Mouse (Mus musculus) forebrain, embryonic 14.5 days (tissue): ENCODE results near the gene Atp8a1. TPM values are rescaled to one million over a fixed set of nuclear protein-coding genes. Genes with fewer than 3 reads are reported as not detected.
"Not testable (repeated sequence)": the region's sequence is repeated elsewhere in the genome, so short reads cannot be mapped to it uniquely, and the experiment has no call there.

Experiments used
- ATAC-seq: fragments of 200-750 bp; cut with Nextera tagmentation; 2 replicates; pipeline ENCODE4 v1.8.0; 2017; ENCODE audit warnings: mild to moderate bottlenecking, moderate library complexity
- DNase-seq: peaks from one replicate; pipeline ENCODE4 v3.0.0-alpha.2; 2015; ENCODE audit warnings: low spot score
- H3K27ac ChIP-seq: fragments of 300-500 bp; sonication (generic); 2 replicates; pipeline ENCODE4 v1.5.1; 2014; ENCODE audit warnings: low read depth, mild to moderate bottlenecking, control low read depth, low read length, moderate library complexity
- H3K27me3 ChIP-seq: fragments of 300-500 bp; sonication (generic); replicated peaks from 2 replicates; pipeline ENCODE4 v1.6.1; 2014; ENCODE audit warnings: low read length, control low read depth, mixed read lengths; ENCODE audit not compliant: control insufficient read depth, insufficient read depth
- H3K36me3 ChIP-seq: fragments of 300-500 bp; sonication (generic); 2 replicates; pipeline ENCODE4 v1.6.1; 2014; ENCODE audit warnings: low read length, control low read depth; ENCODE audit not compliant: control insufficient read depth, insufficient read depth
- H3K4me1 ChIP-seq: fragments of 300-500 bp; sonication (generic); 2 replicates; pipeline ENCODE4 v1.6.1; 2014; ENCODE audit warnings: antibody characterized with exemption, low read length, control low read depth; ENCODE audit not compliant: control insufficient read depth, insufficient read depth
- H3K4me2 ChIP-seq: fragments of 300-500 bp; sonication (generic); 2 replicates; pipeline ENCODE4 v1.6.1; 2014; ENCODE audit warnings: mild to moderate bottlenecking, control low read depth, low read length
- H3K4me3 ChIP-seq: fragments of 300-500 bp; sonication (generic); 2 replicates; pipeline ENCODE4 v1.5.1; 2014; ENCODE audit warnings: low read depth, low read length, control low read depth
- H3K9ac ChIP-seq: fragments of 300-500 bp; sonication (generic); 2 replicates; pipeline ENCODE4 v1.6.1; 2014; ENCODE audit warnings: mild to moderate bottlenecking, low read length, control low read depth, moderate library complexity
- H3K9me3 ChIP-seq: fragments of 300-500 bp; sonication (generic); replicated peaks from 2 replicates; pipeline ENCODE4 v1.6.1; 2016; ENCODE audit warnings: low read length, control low read depth, mixed read lengths; ENCODE audit not compliant: control insufficient read depth
- WGBS: fragments of 180-500 bp; shearing (Covaris S2); extraction: QIAGEN DNeasy Blood & Tissue Kit; methylation state at CpG from one replicate; pipeline ENCODE4 v1.1.7; 2014; 5-methylcytosine and 5-hydroxymethylcytosine counted together
- polyA plus RNA-seq: library from polyadenylated mRNA; unstranded; fragments of >200 nt; fragmentation: Nextera tagmentation; extraction: Ambion mirVana; gene quantifications from 2 replicates; pipeline ENCODE4 v1.2.1, GENCODE M21; 2014

Gene Atp8a1
- polyA plus RNA-seq, 1 experiment from 2014 or later = 24.2 TPM

DNA sequence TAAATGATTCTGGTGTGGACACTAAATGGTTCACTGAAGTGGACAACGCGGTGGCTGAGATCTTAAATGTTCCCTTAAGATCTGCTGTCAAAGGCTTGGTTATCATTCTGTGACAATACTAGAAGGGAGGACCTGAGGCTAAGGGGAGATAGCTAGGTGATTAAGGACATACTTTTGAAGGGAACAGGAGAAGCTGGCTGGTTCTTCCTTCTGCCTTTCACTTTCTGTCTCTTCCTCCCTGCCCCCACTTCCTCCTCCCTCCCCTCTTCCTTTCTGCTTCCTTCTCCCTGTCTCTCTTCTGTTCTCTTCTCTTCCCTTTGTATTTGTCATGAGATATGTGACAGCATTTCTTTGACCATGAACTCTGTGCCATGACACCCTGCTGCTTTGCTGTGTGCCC lies 26.0 kb downstream of the Atp8a1 start:
- no peaks in the 10 kb centered on the region for H3K9me3 ChIP-seq
- no peak overlapping the region for H3K9ac ChIP-seq
- no peaks in the 10 kb centered on the region for H3K36me3 ChIP-seq
- ATAC-seq = no peak
- H3K4me2 ChIP-seq = no peak overlapping the region
- no peak overlapping the region for H3K27ac ChIP-seq
- H3K4me1 ChIP-seq = no peaks in the 10 kb centered on the region; the same call in 1 of the 2 replicates
- 100% methylated on average over 2 of the region's 2 CpGs for WGBS
- no peaks in the 10 kb centered on the region for H3K27me3 ChIP-seq
- DNase-seq = no peak
- H3K4me3 ChIP-seq = no peak overlapping the region

DNA sequence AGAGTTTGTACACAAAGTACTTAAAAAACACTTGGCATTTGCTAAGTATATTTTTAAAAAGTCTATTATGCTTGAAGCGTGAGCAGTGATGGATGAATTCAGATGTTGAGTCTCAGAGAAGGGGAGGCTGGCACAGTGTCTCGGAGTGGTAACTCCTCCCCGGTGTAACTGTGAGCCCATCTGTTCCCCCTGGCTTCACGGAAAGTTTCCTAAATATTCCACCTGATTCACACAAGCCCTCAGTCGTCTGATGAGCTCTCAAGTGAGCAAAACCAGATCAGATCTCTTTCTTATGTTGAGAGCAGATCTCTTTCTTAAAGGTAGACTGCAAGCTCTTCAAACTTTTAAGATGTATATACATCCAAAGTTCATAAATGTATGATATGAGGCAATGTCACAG lies 27.8 kb downstream of the Atp8a1 start:
- no peak for ATAC-seq
- H3K4me3 ChIP-seq = no peak overlapping the region
- 70% methylated on average over 5 of the region's 5 CpGs for WGBS
- no peaks in the 10 kb centered on the region; the same call in 1 of the 2 replicates for H3K4me1 ChIP-seq
- H3K9me3 ChIP-seq = no peaks in the 10 kb centered on the region
- no peak for DNase-seq
- no peak overlapping the region for H3K27ac ChIP-seq
- no peak overlapping the region for H3K4me2 ChIP-seq
- no peaks in the 10 kb centered on the region for H3K27me3 ChIP-seq
- no peak overlapping the region for H3K9ac ChIP-seq
- no peaks in the 10 kb centered on the region for H3K36me3 ChIP-seq

DNA sequence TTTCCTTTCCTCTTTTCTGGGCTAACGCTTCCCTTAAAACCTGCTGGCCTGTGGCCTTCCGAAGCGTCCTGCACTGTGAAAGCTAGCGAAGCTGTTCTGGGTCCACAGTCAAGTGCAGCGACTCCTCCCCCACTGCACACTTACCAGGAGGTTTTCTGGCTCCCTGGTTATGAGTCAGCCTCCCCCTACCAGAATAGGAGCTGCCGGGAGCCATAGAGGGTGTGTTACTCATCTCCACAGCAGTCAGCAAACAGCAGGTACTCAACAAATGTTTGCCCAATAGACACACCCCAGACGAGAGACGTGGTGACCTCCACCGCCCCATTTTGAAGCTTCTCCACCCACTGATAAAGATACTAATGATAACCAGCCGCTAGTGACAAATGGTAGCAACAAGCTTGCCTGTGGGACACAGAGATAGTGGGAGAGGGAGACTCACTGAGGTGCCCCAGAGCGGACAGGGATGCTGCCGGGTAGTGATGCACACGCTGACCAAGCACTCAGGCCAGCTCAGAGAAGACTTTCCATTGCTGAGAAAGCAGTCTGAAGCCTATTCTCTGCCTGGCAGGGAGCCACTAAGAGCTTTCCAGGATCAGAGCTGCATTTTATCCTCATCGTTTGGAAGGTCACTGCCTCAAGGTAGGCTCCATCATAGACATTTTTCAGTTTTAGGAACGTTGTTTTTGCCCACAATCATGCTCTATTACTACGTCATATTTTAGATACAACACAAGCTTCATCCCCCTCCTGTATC lies 31.5 kb downstream of the Atp8a1 start:
- DNase-seq (no peak), ATAC-seq (no peak)
- Histone ChIP-seq H3K36me3 (0 out of 2 replicates have a peak, but pooled peaks cover 4% of the 10 kb centered on the region), H3K4me1 (no peaks in the 10 kb centered on the region), H3K4me2 (no peak overlapping the region), H3K9me3 (no peaks in the 10 kb centered on the region), H3K27ac (no peak overlapping the region), H3K9ac (no peak overlapping the region), H3K27me3 (no peaks in the 10 kb centered on the region), H3K4me3 (no peak overlapping the region)
- 65% methylated on average over 16 of the region's 16 CpGs for WGBS

DNA sequence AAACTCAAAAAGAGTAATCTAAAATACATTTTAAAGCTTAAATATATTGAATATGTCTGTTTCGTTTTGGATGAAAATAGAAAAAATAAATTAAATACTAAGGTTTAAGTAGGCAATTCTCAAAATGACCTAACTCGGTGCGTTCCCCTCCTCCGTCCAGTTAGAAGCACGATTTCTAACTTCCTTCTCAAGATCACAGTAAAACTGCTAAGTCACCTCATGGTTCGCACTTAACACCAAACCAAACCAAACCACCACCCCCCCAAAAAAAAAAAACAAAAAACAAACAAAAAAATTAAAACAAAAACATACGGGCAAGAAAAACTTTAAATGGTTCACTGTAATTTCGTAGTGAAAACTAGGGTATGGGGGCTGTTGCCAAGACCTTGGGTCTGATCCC lies 32.2 kb downstream of the Atp8a1 start:
- WGBS = 92% methylated on average over 6 of the region's 8 CpGs
- H3K27me3 ChIP-seq, ATAC-seq: not testable (repeated sequence)

DNA sequence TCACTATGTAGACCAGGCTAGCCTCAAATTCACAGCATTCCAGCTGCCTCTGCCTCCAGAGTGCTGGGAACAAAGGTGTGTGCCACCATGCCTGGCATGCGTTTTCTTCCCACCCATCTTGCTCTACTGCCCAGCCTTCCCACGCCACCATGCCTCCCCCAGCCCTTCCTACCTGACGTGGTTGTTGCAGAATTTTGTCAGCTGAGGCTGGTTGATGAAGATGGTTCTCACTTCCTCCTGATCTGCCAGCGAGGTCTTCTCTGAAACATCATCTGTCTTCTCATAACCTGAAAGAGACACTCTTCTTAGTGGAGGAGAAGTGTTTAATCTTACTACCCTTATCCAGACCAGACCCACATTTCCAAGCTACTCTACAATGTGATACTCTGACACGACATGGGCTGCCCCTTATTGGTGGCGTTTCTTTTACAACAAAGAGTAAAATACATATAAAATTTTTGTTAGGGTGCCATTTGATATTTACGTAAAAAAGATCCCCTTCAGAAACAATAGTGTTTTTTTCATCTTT lies 32.7 kb downstream of the Atp8a1 start:
- ATAC-seq (no peak), DNase-seq (no peak)
- Histone ChIP-seq H3K4me2 (no peak overlapping the region), H3K4me3 (no peak overlapping the region), H3K36me3 (0 out of 2 replicates have a peak, but pooled peaks cover 7% of the 10 kb centered on the region), H3K27ac (no peak overlapping the region), H3K27me3 (no peaks in the 10 kb centered on the region), H3K9me3 (no peaks in the 10 kb centered on the region), H3K4me1 (no peaks in the 10 kb centered on the region), H3K9ac (no peak overlapping the region)
- 90% methylated on average over 7 of the region's 7 CpGs for WGBS

More for the DNA sequence above, 32.2 kb downstream of the Atp8a1 start:
- H3K4me1 ChIP-seq, H3K9me3 ChIP-seq, H3K9ac ChIP-seq, H3K36me3 ChIP-seq, H3K4me3 ChIP-seq, H3K4me2 ChIP-seq, H3K27ac ChIP-seq, DNase-seq: not testable (repeated sequence)

DNA sequence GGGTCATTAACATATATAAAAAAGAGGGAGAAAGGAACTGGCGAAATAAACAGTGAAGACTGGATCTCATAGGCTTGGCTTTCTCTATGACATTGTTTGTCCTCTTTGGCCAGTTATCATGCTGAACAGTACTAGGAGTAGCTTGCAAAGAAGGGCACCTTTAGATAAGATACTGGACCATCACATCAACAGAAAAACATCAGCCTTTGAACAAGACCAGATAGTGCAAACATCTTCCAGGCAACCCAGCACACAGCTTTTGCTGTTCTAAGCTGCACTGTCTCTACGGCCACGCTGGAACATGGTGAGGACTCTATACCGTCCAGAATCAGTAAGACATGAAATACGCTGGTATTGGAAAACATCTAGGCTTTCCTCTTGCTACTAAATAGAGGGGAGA lies 33.9 kb downstream of the Atp8a1 start:
- Histone ChIP-seq H3K4me3 (no peak overlapping the region), H3K9ac (no peak overlapping the region), H3K9me3 (no peaks in the 10 kb centered on the region), H3K4me2 (no peak overlapping the region), H3K27me3 (no peaks in the 10 kb centered on the region), H3K27ac (no peak overlapping the region), H3K36me3 (0 out of 2 replicates have a peak, but pooled peaks cover 7% of the 10 kb centered on the region), H3K4me1 (no peaks in the 10 kb centered on the region)
- DNase-seq (no peak), ATAC-seq (no peak)
- WGBS = 94% methylated on average over 5 of the region's 5 CpGs

DNA sequence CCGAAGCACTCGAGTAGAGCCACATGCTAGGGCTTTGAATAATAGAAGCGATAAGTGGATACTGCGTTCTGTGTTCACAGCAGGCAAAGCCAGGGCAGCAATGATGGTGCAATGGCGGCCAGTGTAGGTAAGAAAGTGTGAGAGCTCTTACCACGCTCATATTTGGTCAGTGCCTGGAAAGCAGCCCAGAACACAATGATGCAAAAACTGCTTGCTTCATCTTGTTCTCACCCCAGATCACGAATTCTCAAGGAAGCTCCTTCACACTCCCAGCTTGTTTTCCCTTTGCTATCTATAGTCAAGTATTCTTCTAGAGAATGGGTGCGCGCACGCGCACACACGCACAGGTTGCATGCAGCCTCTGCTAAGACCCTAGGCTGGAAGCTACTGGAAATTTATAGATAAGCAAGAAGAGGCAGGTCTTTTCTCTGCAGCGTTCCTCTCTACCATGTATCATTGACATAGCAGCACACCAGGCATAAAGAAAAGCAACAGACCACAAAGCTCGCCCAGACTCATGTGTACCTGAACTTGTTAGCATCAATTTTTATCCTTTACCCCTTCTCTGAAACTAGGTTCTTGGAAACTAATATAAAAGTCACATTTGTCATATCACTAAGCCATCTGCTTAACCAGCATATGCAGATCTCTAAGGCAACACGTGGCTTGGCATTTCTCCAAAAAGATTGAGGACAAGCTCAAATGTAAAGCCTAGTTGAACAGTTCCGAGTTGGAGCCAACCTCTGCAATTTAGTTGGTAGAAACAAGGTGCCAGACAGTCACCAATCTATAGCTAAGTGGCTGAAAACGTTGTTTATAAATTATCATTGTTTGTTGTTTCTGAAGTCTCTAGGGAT lies 44.8 kb downstream of the Atp8a1 start:
- Histone ChIP-seq H3K27ac (no peak overlapping the region), H3K9me3 (no peaks in the 10 kb centered on the region), H3K4me2 (no peak overlapping the region), H3K27me3 (no peaks in the 10 kb centered on the region), H3K36me3 (no peaks in the 10 kb centered on the region), H3K9ac (no peak overlapping the region), H3K4me1 (peaks cover 6% of the 10 kb centered on the region), H3K4me3 (no peak overlapping the region)
- DNase-seq (peak; percentile 85), ATAC-seq (peak; percentile 63; the same call in 1 of the 2 replicates)
- WGBS = 85% methylated on average over 17 of the region's 17 CpGs

DNA sequence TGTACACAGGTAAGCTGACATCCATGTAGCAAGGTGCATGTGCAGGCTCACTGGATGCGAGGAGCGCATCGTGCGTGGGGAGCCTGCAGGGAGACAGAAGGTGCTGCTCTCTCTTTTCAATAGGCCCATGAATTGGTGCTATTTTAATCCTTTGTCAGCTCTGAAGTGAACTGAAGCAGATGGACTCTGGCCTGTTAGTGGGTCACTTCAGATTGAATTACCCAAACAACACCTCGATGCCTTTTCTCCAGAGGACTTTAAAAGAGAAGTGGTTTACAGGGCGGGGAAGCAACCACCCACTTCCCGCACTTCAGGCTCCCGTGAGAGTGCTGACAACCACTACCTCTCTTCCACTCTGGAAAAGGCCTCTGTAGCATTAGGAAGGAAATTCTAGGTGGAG lies 46.4 kb downstream of the Atp8a1 start:
- DNase-seq = no peak
- Histone ChIP-seq H3K4me3 (no peak overlapping the region), H3K27ac (no peak overlapping the region), H3K9me3 (no peaks in the 10 kb centered on the region), H3K9ac (no peak overlapping the region), H3K4me2 (no peak overlapping the region), H3K36me3 (no peaks in the 10 kb centered on the region), H3K27me3 (no peaks in the 10 kb centered on the region), H3K4me1 (peaks cover 11% of the 10 kb centered on the region)
- WGBS = 64% methylated on average over 8 of the region's 8 CpGs
- no peak for ATAC-seq
